Comparison of ENCODE assay signal across 16 mouse cellular contexts in genomic region chr11:54127397-54127796, GRCm38 (mm10). TPM values are rescaled to one million over a fixed set of nuclear protein-coding genes. Genes with fewer than 3 reads are reported as not detected.
A peak's percentile ranks its signal among the peaks of the same experiment; 100 is the strongest.
DNase-seq lines count a peak whose midpoint lies in the region; ATAC-seq and TF ChIP-seq lines count a peak whose summit lies in the region.
"Had no signal": no experiment of that assay in that cellular context is flagged by ENCODE, and none has a peak within 500 bp of the region (broad histone marks: within the 10 kb centered on the region; RNA-seq: fewer than 3 reads in every experiment).

No protein-coding gene starts in this region.

- no peaks in the 10 kb centered on the region for H3K9me3 ChIP-seq in lung, embryonic 14.5 days (ENCODE audit: low read depth, low read length)
- H3K9me3 ChIP-seq in liver, embryonic 12.5 days (replicated peaks) = no peaks in the 10 kb centered on the region
- H3K9me3 ChIP-seq: G1E; hindbrain, embryonic 12.5 days; intestine, embryonic 15.5 days had no signal

- intact Hi-C loops in gastrocnemius, adult 2 months (cut with DNase I) = loop anchor here (5.0 kb wide), 1 partner anchor 230 kb away; no protein-coding TSS in a partner anchor

- no peak for TF ChIP-seq CTCF in gastrocnemius, adult 2 months (IDR thresholded peaks at IDR 0.05)
- TF ChIP-seq CTCF in lung, embryonic 14.5 days (IDR thresholded peaks at IDR 0.05; ENCODE audit: low read depth) = no peak

- no peak overlapping the region for H3K4me3 ChIP-seq in gastrocnemius, adult 2 months
- H3K4me3 ChIP-seq in lung, embryonic 14.5 days (ENCODE audit: low read depth, low read length) = no peak overlapping the region
- peak overlapping the region; percentile 40 for H3K4me3 ChIP-seq in liver, embryonic 12.5 days
- H3K4me3 ChIP-seq: hindbrain, embryonic 12.5 days; intestine, embryonic 15.5 days had no signal

- 0 out of 2 replicates have a peak, but pooled peaks cover 5% of the 10 kb centered on the region for H3K4me1 ChIP-seq in lung, embryonic 14.5 days (ENCODE audit: insufficient read depth)
- peaks cover 26% of the 10 kb centered on the region for H3K4me1 ChIP-seq in liver, embryonic 12.5 days

- H3K36me3 ChIP-seq in lung, embryonic 14.5 days (ENCODE audit: insufficient read depth) = 0 out of 2 replicates have a peak, but pooled peaks cover 3% of the 10 kb centered on the region
- H3K36me3 ChIP-seq in liver, embryonic 12.5 days = no peaks in the 10 kb centered on the region
- H3K36me3 ChIP-seq: G1E; hindbrain, embryonic 12.5 days had no signal

- WGBS in lung, embryonic 14.5 days = 54% methylated on average over 2 of the region's 2 CpGs
- WGBS in liver, embryonic 12.5 days (ENCODE audit: insufficient replicate concordance) = 22% methylated on average over 2 of the region's 2 CpGs

- no peak for ATAC-seq in lung, embryonic 14.5 days (ENCODE audit: insufficient read depth)
- ATAC-seq in liver, embryonic 12.5 days = peak; percentile 58; the same call in 1 of the 2 replicates

- H3K4me2 ChIP-seq in lung, embryonic 14.5 days = peak overlapping the region; percentile 8; the same call in 1 of the 2 replicates
- peak overlapping the region; percentile 65 for H3K4me2 ChIP-seq in liver, embryonic 12.5 days
- H3K4me2 ChIP-seq: hindbrain, embryonic 12.5 days had no signal

- H3K9ac ChIP-seq in lung, embryonic 14.5 days = no peak overlapping the region
- no peak overlapping the region for H3K9ac ChIP-seq in liver, embryonic 12.5 days
- H3K9ac ChIP-seq: hindbrain, embryonic 12.5 days had no signal

- no peak for DNase-seq in gastrocnemius, adult 2 months
- no peak for DNase-seq in gastrocnemius, postnatal 25 days
- no peak for DNase-seq in lung, embryonic 14.5 days
- DNase-seq in lung, postnatal 4 days = no peak
- DNase-seq in B cell, adult 2 months = no peak
- no peak for DNase-seq in thymus, postnatal 25 days
- DNase-seq in spleen, postnatal 10 days (ENCODE audit: low spot score in 2 of 2) = no peak
- DNase-seq: adrenal gland, postnatal 36 days; cerebellum, postnatal 36 days; gastrocnemius, postnatal 36 days; kidney, postnatal 14 days had no signal

- H3K27me3 ChIP-seq in lung, embryonic 14.5 days (ENCODE audit: insufficient read depth, low read length) = no peaks in the 10 kb centered on the region
- H3K27me3 ChIP-seq in liver, embryonic 12.5 days (replicated peaks) = no peaks in the 10 kb centered on the region
- H3K27me3 ChIP-seq: hindbrain, embryonic 12.5 days; intestine, embryonic 15.5 days had no signal

- peak overlapping the region; percentile 35; the same call in 1 of the 2 replicates for H3K27ac ChIP-seq in gastrocnemius, adult 2 months
- peak overlapping the region; percentile 36; the same call in 1 of the 2 replicates for H3K27ac ChIP-seq in lung, embryonic 14.5 days (ENCODE audit: low read depth)
- peak overlapping the region; percentile 55; the same call in 1 of the 2 replicates for H3K27ac ChIP-seq in liver, embryonic 12.5 days
- H3K27ac ChIP-seq: hindbrain, embryonic 12.5 days; intestine, embryonic 15.5 days; macrophage had no signal

RNA-seq across cellular contexts. Expression of gene P4ha2, which starts 27.5 kb away (rescaled TPM):
- total RNA-seq in gastrocnemius, adult 2 months (2021) = 10 to 100 TPM; 27.2 to 46.2 TPM
- total RNA-seq in gastrocnemius, postnatal 25 days (2021) = 10 to 100 TPM; 25.6 to 32.3 TPM
- 26.0 and 28.4 TPM in 2 replicates for polyA plus RNA-seq in lung, embryonic 14.5 days (2014; fragmentation: Nextera tagmentation; extraction: Ambion mirVana)
- polyA plus RNA-seq in liver, embryonic 12.5 days (2016; fragmentation: Nextera tagmentation; extraction: Ambion mirVana) = 9.9 and 10.3 TPM in 2 replicates
- polyA plus RNA-seq: G1E had no signal

RNA-seq across cellular contexts. Expression of gene Pdlim4, which starts 58.6 kb away (rescaled TPM):
- 1 to 10 TPM; 4.7 to 7.9 TPM for total RNA-seq in gastrocnemius, adult 2 months (2021)
- 1 to 10 TPM; 8.6 to 10.0 TPM for total RNA-seq in gastrocnemius, postnatal 25 days (2021)
- polyA plus RNA-seq in lung, embryonic 14.5 days (2014; fragmentation: Nextera tagmentation; extraction: Ambion mirVana) = 12.1 and 12.6 TPM in 2 replicates
- polyA plus RNA-seq in liver, embryonic 12.5 days (2016; fragmentation: Nextera tagmentation; extraction: Ambion mirVana) = 4.4 and 4.9 TPM in 2 replicates
- polyA plus RNA-seq: G1E had no signal
